Mouse (Mus musculus) liver, embryonic 14.5 days (tissue): ENCODE measurements at regions not wholly inside any gene's neighbourhood (a gene's known extent, or its start where the extent isn't known, plus 50 kb on each side); places are given as distances from the start of the nearest gene placed in this dataset.

Experiments
- ATAC-seq: fragments of 200-750 bp; cut with Nextera tagmentation; 2 replicates; pipeline ENCODE4 v1.8.0; 2017; ENCODE audit warnings: moderate number of reproducible peaks, mild to moderate bottlenecking, moderate library complexity; ENCODE audit not compliant: insufficient read depth
- DNase-seq, 3 experiments: peaks; one replicate each; pipeline ENCODE4 v3.0.0-alpha.2; 2012 to 2013; ENCODE audit warnings: low read depth in 3 of 3, low spot score in 3 of 3
- H3K27ac ChIP-seq: fragments of 300-500 bp; sonication (generic); 2 replicates; pipeline ENCODE4 v1.5.1; 2014; ENCODE audit warnings: moderate library complexity, mild to moderate bottlenecking, control low read depth, inconsistent platforms
- H3K27me3 ChIP-seq: fragments of 300-500 bp; sonication (generic); 2 replicates; pipeline ENCODE4 v1.6.1; 2014; ENCODE audit warnings: mild to moderate bottlenecking, low read length, moderate library complexity; ENCODE audit not compliant: control insufficient read depth, insufficient read depth
- H3K36me3 ChIP-seq: fragments of 300-500 bp; sonication (generic); replicated peaks from 2 replicates; pipeline ENCODE4 v1.6.1; 2014; ENCODE audit warnings: low read depth; ENCODE audit not compliant: control insufficient read depth, insufficient read depth
- H3K4me1 ChIP-seq, 2 experiments: fragments of 200-500 bp in 1 of 2; fragments of 300-500 bp in 1 of 2; sonication (generic) in 1 of 2; replicated peaks; 2 replicates each; pipeline ENCODE4 v1.6.1; 2012 to 2014; ENCODE audit warnings: antibody characterized with exemption in 1 of 2, inconsistent platforms in 1 of 2, low read length in 1 of 2; ENCODE audit not compliant: control insufficient read depth in 2 of 2, insufficient read depth in 2 of 2
- H3K4me2 ChIP-seq: fragments of 300-500 bp; sonication (generic); 2 replicates; pipeline ENCODE4 v1.6.1; 2014; ENCODE audit warnings: low read depth, mild to moderate bottlenecking, control low read depth, moderate library complexity
- H3K4me3 ChIP-seq, 2 experiments: fragments of 200-500 bp in 1 of 2; fragments of 300-500 bp in 1 of 2; sonication (generic) in 1 of 2; 2 replicates each; pipeline ENCODE4 v1.5.1; 2012 to 2014; ENCODE audit warnings: low read depth in 2 of 2, low read length in 2 of 2, mild to moderate bottlenecking in 2 of 2, control low read depth in 1 of 2, inconsistent platforms in 1 of 2, moderate library complexity in 1 of 2; ENCODE audit not compliant: insufficient read depth in 1 of 2
- H3K9ac ChIP-seq: fragments of 300-500 bp; sonication (generic); replicated peaks from 2 replicates; pipeline ENCODE4 v1.6.1; 2014; ENCODE audit warnings: mild to moderate bottlenecking, control low read depth, moderate library complexity
- H3K9me3 ChIP-seq: fragments of 300-500 bp; sonication (generic); 2 replicates; pipeline ENCODE4 v1.6.1; 2016; ENCODE audit warnings: low read length, mixed read lengths; ENCODE audit not compliant: control insufficient read depth
- CTCF ChIP-seq: IDR thresholded peaks from 2 replicates; pipeline ENCODE4 v1.5.1; 2016; ENCODE audit warnings: antibody characterized with exemption, low read depth, control low read depth
- EP300 ChIP-seq: IDR thresholded peaks from 2 replicates; pipeline ENCODE4 v1.6.1; 2016; ENCODE audit warnings: antibody characterized with exemption, low read depth
- WGBS: fragments of 180-500 bp; shearing (Covaris S2); extraction: QIAGEN DNeasy Blood & Tissue Kit; methylation state at CpG from one replicate; pipeline ENCODE4 v1.1.7; 2014; ENCODE audit not compliant: insufficient replicate concordance; 5-methylcytosine and 5-hydroxymethylcytosine counted together

- no peak for ATAC-seq
- TF ChIP-seq EP300 (no peak), CTCF (no peak)
- H3K27me3 ChIP-seq = no peaks in the 10 kb centered on the region
- H3K4me1 ChIP-seq = no peaks in the 10 kb centered on the region
- no peaks in the 10 kb centered on the region for H3K36me3 ChIP-seq
- H3K9ac ChIP-seq = no peak overlapping the region
- no peak overlapping the region for H3K27ac ChIP-seq
- H3K4me2 ChIP-seq = no peak overlapping the region
- no peak for DNase-seq
- H3K9me3 ChIP-seq = no peaks in the 10 kb centered on the region
- H3K4me3 ChIP-seq = no peak overlapping the region
Measured at GRCm38 (mm10) chr11:71564831-71565230, 184.9 kb upstream of the Wscd1 start.

GRCm38 (mm10) chr11:71576801-71577200, 172.9 kb upstream of the Wscd1 start:
- WGBS = 74% methylated on average over 5 of the region's 5 CpGs

GRCm38 (mm10) chr11:71581775-71582174, 167.9 kb upstream of the Wscd1 start:
- no peak for ATAC-seq
- no peak overlapping the region for H3K4me3 ChIP-seq
- no peak overlapping the region for H3K9ac ChIP-seq
- H3K27ac ChIP-seq = no peak overlapping the region
- H3K4me1 ChIP-seq = no peaks in the 10 kb centered on the region
- TF ChIP-seq CTCF (no peak), EP300 (no peak)
- H3K4me2 ChIP-seq = no peak overlapping the region
- H3K9me3 ChIP-seq = no peaks in the 10 kb centered on the region
- H3K36me3 ChIP-seq = no peaks in the 10 kb centered on the region
- no peak for DNase-seq
- WGBS = 37% methylated on average over 2 of the region's 2 CpGs
- no peaks in the 10 kb centered on the region for H3K27me3 ChIP-seq

More at GRCm38 (mm10) chr11:71576801-71577200, 172.9 kb upstream of the Wscd1 start:
- no peak overlapping the region for H3K9ac ChIP-seq
- no peak overlapping the region for H3K4me2 ChIP-seq
- no peak for ATAC-seq
- TF ChIP-seq CTCF (no peak), EP300 (no peak)
- H3K4me3 ChIP-seq = no peak overlapping the region
- H3K27ac ChIP-seq = no peak overlapping the region
- H3K4me1 ChIP-seq = no peaks in the 10 kb centered on the region
- DNase-seq = no peak
- no peaks in the 10 kb centered on the region for H3K9me3 ChIP-seq
- H3K36me3 ChIP-seq = no peaks in the 10 kb centered on the region
- H3K27me3 ChIP-seq = no peaks in the 10 kb centered on the region

DNA sequence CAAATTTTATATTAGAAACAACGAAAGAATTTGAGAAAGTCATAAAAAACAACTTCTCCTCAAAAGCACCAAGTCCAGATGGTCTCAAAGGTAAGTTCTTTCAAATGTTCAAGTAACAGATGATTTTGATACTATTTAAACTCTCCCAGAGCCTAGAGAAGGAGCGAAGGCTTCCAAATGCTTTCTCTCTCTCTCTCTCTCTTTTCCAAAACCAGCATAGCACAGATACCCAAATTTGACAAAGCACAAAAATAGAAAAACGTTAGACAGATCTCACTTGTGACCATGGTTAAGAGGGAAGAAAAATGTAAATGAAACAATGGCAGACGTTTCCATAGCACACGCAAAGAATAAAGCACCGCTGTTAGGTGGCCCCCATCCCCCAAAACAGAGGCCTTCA, 158.7 kb upstream of the Wscd1 start:
- no peak overlapping the region for H3K27ac ChIP-seq
- no peaks in the 10 kb centered on the region for H3K4me1 ChIP-seq
- DNase-seq (no peak), ATAC-seq (no peak)
- H3K9ac ChIP-seq = no peak overlapping the region
- 65% methylated on average over 6 of the region's 6 CpGs for WGBS
- no peak for TF ChIP-seq CTCF
- TF ChIP-seq EP300 = no peak
- H3K27me3 ChIP-seq = no peaks in the 10 kb centered on the region
- H3K9me3 ChIP-seq = no peaks in the 10 kb centered on the region
- H3K4me2 ChIP-seq = no peak overlapping the region
- H3K36me3 ChIP-seq = no peaks in the 10 kb centered on the region
- no peak overlapping the region for H3K4me3 ChIP-seq

DNA sequence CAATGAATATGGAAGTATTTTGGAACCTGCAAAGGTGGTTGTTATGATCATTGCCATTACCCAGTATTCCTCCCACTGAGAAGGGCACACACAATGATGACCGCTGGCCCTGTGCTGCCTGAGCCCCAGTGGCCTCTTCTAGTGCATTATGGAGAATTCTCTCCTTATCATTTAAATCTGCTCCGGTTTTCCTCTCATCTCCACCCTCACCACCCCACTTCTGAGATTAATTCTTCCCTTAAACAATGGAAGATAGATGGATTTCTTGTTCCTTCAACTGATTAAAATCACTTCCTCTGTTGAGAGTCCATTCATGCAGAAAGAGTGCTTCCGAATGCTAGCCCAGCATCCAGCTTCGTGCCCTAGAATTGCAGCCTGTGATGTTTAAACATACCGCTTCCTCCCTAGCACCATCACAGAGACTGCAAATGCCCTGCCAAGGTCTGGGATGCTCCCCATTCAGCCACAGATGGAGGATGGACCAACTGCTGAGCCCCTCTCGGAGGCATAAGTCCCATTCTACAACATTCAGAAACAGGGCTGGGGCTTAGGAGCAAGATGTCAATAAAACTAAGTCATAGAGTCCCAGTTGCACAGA, 155.4 kb upstream of the Wscd1 start:
- DNase-seq (no peak), ATAC-seq (no peak)
- H3K9me3 ChIP-seq = no peaks in the 10 kb centered on the region
- H3K4me3 ChIP-seq = no peak overlapping the region
- no peaks in the 10 kb centered on the region for H3K4me1 ChIP-seq
- 56% methylated on average over 6 of the region's 6 CpGs for WGBS
- no peak overlapping the region for H3K9ac ChIP-seq
- no peak overlapping the region for H3K4me2 ChIP-seq
- no peaks in the 10 kb centered on the region for H3K36me3 ChIP-seq
- H3K27me3 ChIP-seq = no peaks in the 10 kb centered on the region
- H3K27ac ChIP-seq = no peak overlapping the region
- no peak for TF ChIP-seq EP300
- no peak for TF ChIP-seq CTCF
